Mouse (Mus musculus): ENCODE measurements around the gene Pitx2. TPM values are rescaled to one million over a fixed set of nuclear protein-coding genes. Genes with fewer than 3 reads are reported as not detected.

The Pitx2 gene
- polyA plus RNA-seq, 1 experiment from 2014 or later: 82.5 TPM

GRCm38 (mm10) chr3:129195036-129195435 is 4.6 kb upstream of the Pitx2 start:
- Histone ChIP-seq H3K9me3 (replicated peaks) (no peaks in the 10 kb centered on the region), H3K4me1 (peaks cover 10% of the 10 kb centered on the region), H3K27ac (replicated peaks) (no peak overlapping the region), H3K4me2 (replicated peaks) (no peak overlapping the region; the same call in 1 of the 2 replicates), H3K27me3 (peaks cover 76% of the 10 kb centered on the region), H3K4me3 (replicated peaks) (peak overlapping the region; percentile 21; the same call in 1 of the 2 replicates), H3K36me3 (no peaks in the 10 kb centered on the region), H3K9ac (no peak overlapping the region)
- WGBS: 6% methylated on average over 16 of the region's 16 CpGs
- no peak for ATAC-seq (ENCODE audit: insufficient number of reproducible peaks, low FRiP score, low TSS enrichment, low read depth)

- Histone ChIP-seq H3K27me3 (peaks cover 76% of the 10 kb centered on the region), H3K9me3 (replicated peaks) (no peaks in the 10 kb centered on the region), H3K4me1 (peaks cover 14% of the 10 kb centered on the region), H3K36me3 (no peaks in the 10 kb centered on the region), H3K9ac (no peak overlapping the region), H3K4me3 (replicated peaks) (no peak overlapping the region), H3K4me2 (replicated peaks) (no peak overlapping the region), H3K27ac (replicated peaks) (no peak overlapping the region)
- ATAC-seq (ENCODE audit: insufficient number of reproducible peaks, low FRiP score, low TSS enrichment, low read depth): no peak
- WGBS: 11% methylated on average over 12 of the region's 12 CpGs
Measured at GRCm38 (mm10) chr3:129195816-129196549, 3.7 kb upstream of the Pitx2 start.

- peak overlapping the region; percentile 37; the same call in 1 of the 2 replicates for H3K4me2 ChIP-seq (replicated peaks)
- H3K4me3 ChIP-seq (replicated peaks): 0 out of 2 replicates have a peak overlapping the region, but pooled peaks have one; percentile 30
- H3K9ac ChIP-seq: no peak overlapping the region
- H3K27me3 ChIP-seq: peaks cover 79% of the 10 kb centered on the region
- H3K27ac ChIP-seq (replicated peaks): no peak overlapping the region
- no peaks in the 10 kb centered on the region for H3K36me3 ChIP-seq
- no peak for ATAC-seq (ENCODE audit: insufficient number of reproducible peaks, low FRiP score, low TSS enrichment, low read depth)
- H3K9me3 ChIP-seq (replicated peaks): no peaks in the 10 kb centered on the region
- H3K4me1 ChIP-seq: peaks cover 14% of the 10 kb centered on the region
- 4% methylated on average over 10 of the region's 10 CpGs for WGBS
Measured at GRCm38 (mm10) chr3:129196550-129196919, 3.1 kb upstream of the Pitx2 start.

- ATAC-seq (ENCODE audit: insufficient number of reproducible peaks, low FRiP score, low TSS enrichment, low read depth): no peak
- Histone ChIP-seq H3K4me2 (replicated peaks) (peak overlapping the region; percentile 37), H3K9me3 (replicated peaks) (no peaks in the 10 kb centered on the region), H3K4me1 (peaks cover 14% of the 10 kb centered on the region), H3K4me3 (replicated peaks) (peak overlapping the region; percentile 30), H3K27ac (replicated peaks) (peak overlapping the region; percentile 23; the same call in 1 of the 2 replicates), H3K9ac (no peak overlapping the region), H3K27me3 (peaks cover 79% of the 10 kb centered on the region), H3K36me3 (no peaks in the 10 kb centered on the region)
- 5% methylated on average over 13 of the region's 13 CpGs for WGBS
Measured at GRCm38 (mm10) chr3:129197035-129197434, 2.6 kb upstream of the Pitx2 start.

- Histone ChIP-seq H3K4me3 (replicated peaks) (0 out of 2 replicates have a peak overlapping the region, but pooled peaks have one; percentile 30), H3K36me3 (no peaks in the 10 kb centered on the region), H3K4me1 (peaks cover 19% of the 10 kb centered on the region), H3K9me3 (replicated peaks) (no peaks in the 10 kb centered on the region), H3K4me2 (replicated peaks) (no peak overlapping the region), H3K27ac (replicated peaks) (no peak overlapping the region), H3K9ac (no peak overlapping the region), H3K27me3 (peaks cover 78% of the 10 kb centered on the region)
- ATAC-seq (ENCODE audit: insufficient number of reproducible peaks, low FRiP score, low TSS enrichment, low read depth): no peak
- 11% methylated on average over 16 of the region's 16 CpGs for WGBS
Measured at GRCm38 (mm10) chr3:129197786-129198626, 1.7 kb upstream of the Pitx2 start.

- Histone ChIP-seq H3K27ac (replicated peaks) (no peak overlapping the region), H3K36me3 (no peaks in the 10 kb centered on the region), H3K4me3 (replicated peaks) (0 out of 2 replicates have a peak overlapping the region, but pooled peaks have one; percentile 4), H3K27me3 (peaks cover 78% of the 10 kb centered on the region), H3K9ac (no peak overlapping the region), H3K4me1 (peaks cover 25% of the 10 kb centered on the region), H3K4me2 (replicated peaks) (no peak overlapping the region), H3K9me3 (replicated peaks) (no peaks in the 10 kb centered on the region)
- ATAC-seq (ENCODE audit: insufficient number of reproducible peaks, low FRiP score, low TSS enrichment, low read depth): no peak
- 4% methylated on average over 11 of the region's 11 CpGs for WGBS
Measured at GRCm38 (mm10) chr3:129198627-129198903, 1.1 kb upstream of the Pitx2 start.

- Histone ChIP-seq H3K4me2 (replicated peaks) (peak overlapping the region; percentile 72), H3K27me3 (peaks cover 82% of the 10 kb centered on the region)
- ATAC-seq (ENCODE audit: insufficient number of reproducible peaks, low FRiP score, low TSS enrichment, low read depth): no peak
Measured at GRCm38 (mm10) chr3:129199160-129199608, 494 bp upstream of the Pitx2 start.

GRCm38 (mm10) chr3:129200501-129200890 is 818 bp downstream of the Pitx2 start:
- no peaks in the 10 kb centered on the region for H3K9me3 ChIP-seq (replicated peaks)
- peak overlapping the region; percentile 53 for H3K4me3 ChIP-seq (replicated peaks)
- H3K27me3 ChIP-seq: peaks cover 83% of the 10 kb centered on the region
- peak overlapping the region; percentile 72 for H3K4me2 ChIP-seq (replicated peaks)
- H3K36me3 ChIP-seq: no peaks in the 10 kb centered on the region
- H3K27ac ChIP-seq (replicated peaks): peak overlapping the region; percentile 81
- ATAC-seq (ENCODE audit: insufficient number of reproducible peaks, low FRiP score, low TSS enrichment, low read depth): no peak
- 0 out of 2 replicates have a peak overlapping the region, but pooled peaks have one; percentile 2 for H3K9ac ChIP-seq
- WGBS: 2% methylated on average over 9 of the region's 9 CpGs
- peaks cover 37% of the 10 kb centered on the region for H3K4me1 ChIP-seq

More at GRCm38 (mm10) chr3:129199160-129199608, 494 bp upstream of the Pitx2 start:
- peak overlapping the region; percentile 81 for H3K27ac ChIP-seq (replicated peaks)
- H3K4me3 ChIP-seq (replicated peaks): peak overlapping the region; percentile 53
- peaks cover 30% of the 10 kb centered on the region for H3K4me1 ChIP-seq
- H3K9ac ChIP-seq: peak overlapping the region; percentile 53
- H3K9me3 ChIP-seq (replicated peaks): no peaks in the 10 kb centered on the region
- 2% methylated on average over 16 of the region's 16 CpGs for WGBS
- no peaks in the 10 kb centered on the region for H3K36me3 ChIP-seq

- peak overlapping the region; percentile 89; the same call in 1 of the 2 replicates for H3K4me2 ChIP-seq (replicated peaks)
- H3K27me3 ChIP-seq: peaks cover 82% of the 10 kb centered on the region
- H3K36me3 ChIP-seq: no peaks in the 10 kb centered on the region
- peak overlapping the region; percentile 47 for H3K4me3 ChIP-seq (replicated peaks)
- 6% methylated on average over 3 of the region's 3 CpGs for WGBS
- no peak overlapping the region for H3K27ac ChIP-seq (replicated peaks)
- H3K9ac ChIP-seq: no peak overlapping the region
- no peaks in the 10 kb centered on the region for H3K9me3 ChIP-seq (replicated peaks)
- no peak for ATAC-seq (ENCODE audit: insufficient number of reproducible peaks, low FRiP score, low TSS enrichment, low read depth)
- H3K4me1 ChIP-seq: peaks cover 37% of the 10 kb centered on the region
Measured at GRCm38 (mm10) chr3:129201156-129201555, 1.5 kb downstream of the Pitx2 start.

GRCm38 (mm10) chr3:129201681-129202255 is 2.1 kb downstream of the Pitx2 start:
- Histone ChIP-seq H3K27ac (replicated peaks) (no peak overlapping the region), H3K4me3 (replicated peaks) (peak overlapping the region; percentile 47), H3K4me2 (replicated peaks) (peak overlapping the region; percentile 89; the same call in 1 of the 2 replicates), H3K9ac (peak overlapping the region; percentile 18; the same call in 1 of the 2 replicates), H3K27me3 (peaks cover 79% of the 10 kb centered on the region), H3K36me3 (no peaks in the 10 kb centered on the region), H3K4me1 (peaks cover 37% of the 10 kb centered on the region), H3K9me3 (replicated peaks) (no peaks in the 10 kb centered on the region)
- ATAC-seq (ENCODE audit: insufficient number of reproducible peaks, low FRiP score, low TSS enrichment, low read depth): no peak
- WGBS: 20% methylated on average over 11 of the region's 11 CpGs
